Mouse (Mus musculus): ENCODE results near the gene Jun. TPM values are rescaled to one million over a fixed set of nuclear protein-coding genes. Genes with fewer than 3 reads are reported as not detected.

The Jun gene
- polyA plus RNA-seq, 2 experiments, result 50.6 to 65.3 TPM

DNA sequence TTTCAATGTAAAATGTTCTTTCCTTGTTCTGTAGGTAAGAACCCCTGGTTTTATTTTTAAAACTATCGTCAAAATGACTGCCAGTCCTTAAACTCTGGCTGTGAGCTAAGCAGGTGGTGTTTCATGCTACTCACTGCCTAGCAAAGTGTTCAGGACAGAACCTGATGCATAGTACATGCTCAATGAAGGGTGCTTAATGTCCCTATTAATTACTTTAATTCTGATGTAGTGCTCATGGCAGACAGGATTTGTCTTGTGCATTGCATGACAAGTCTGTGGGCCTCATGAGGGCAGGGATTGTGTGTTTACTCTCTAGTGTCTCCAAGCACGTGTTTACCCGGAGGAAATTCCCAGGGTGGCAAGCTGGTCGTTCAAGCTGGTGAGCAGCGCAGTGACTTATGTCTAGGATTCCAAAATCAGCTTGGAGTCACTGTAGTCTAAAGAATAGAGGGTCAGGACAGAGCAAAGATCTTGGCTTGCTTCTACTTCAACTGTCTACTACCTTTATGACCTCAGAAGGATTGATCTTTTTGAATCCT is 31.2 kb upstream of the Jun start:
- WGBS, result 80% methylated on average over 5 of the region's 5 CpGs
- peaks cover 14% of the 10 kb centered on the region for H3K4me1 ChIP-seq (ENCODE audit: control insufficient read depth, insufficient read depth, low read length)
- no peaks in the 10 kb centered on the region for H3K36me3 ChIP-seq (ENCODE audit: control insufficient read depth, insufficient read depth, low read length)
- H3K9me3 ChIP-seq (ENCODE audit: control insufficient read depth, low read length), result no peaks in the 10 kb centered on the region
- no peak overlapping the region for H3K4me3 ChIP-seq (replicated peaks; ENCODE audit: low read length)
- H3K27ac ChIP-seq (replicated peaks; ENCODE audit: low read depth, low read length), result no peak overlapping the region
- H3K27me3 ChIP-seq (ENCODE audit: control insufficient read depth, insufficient read depth, low read length), result no peaks in the 10 kb centered on the region
- no peak overlapping the region for H3K9ac ChIP-seq (ENCODE audit: low read depth, low read length, severe bottlenecking)
- no peak for DNase-seq (ENCODE audit: low spot score)
- H3K4me2 ChIP-seq (replicated peaks; ENCODE audit: low read depth, low read length, severe bottlenecking), result no peak overlapping the region
- ATAC-seq (ENCODE audit: low FRiP score, low read depth), result no peak
- no peak for TF ChIP-seq POLR2A (IDR thresholded peaks at IDR 0.05; ENCODE audit: borderline replicate concordance, extremely low read depth, insufficient read depth, insufficient read length)

DNA sequence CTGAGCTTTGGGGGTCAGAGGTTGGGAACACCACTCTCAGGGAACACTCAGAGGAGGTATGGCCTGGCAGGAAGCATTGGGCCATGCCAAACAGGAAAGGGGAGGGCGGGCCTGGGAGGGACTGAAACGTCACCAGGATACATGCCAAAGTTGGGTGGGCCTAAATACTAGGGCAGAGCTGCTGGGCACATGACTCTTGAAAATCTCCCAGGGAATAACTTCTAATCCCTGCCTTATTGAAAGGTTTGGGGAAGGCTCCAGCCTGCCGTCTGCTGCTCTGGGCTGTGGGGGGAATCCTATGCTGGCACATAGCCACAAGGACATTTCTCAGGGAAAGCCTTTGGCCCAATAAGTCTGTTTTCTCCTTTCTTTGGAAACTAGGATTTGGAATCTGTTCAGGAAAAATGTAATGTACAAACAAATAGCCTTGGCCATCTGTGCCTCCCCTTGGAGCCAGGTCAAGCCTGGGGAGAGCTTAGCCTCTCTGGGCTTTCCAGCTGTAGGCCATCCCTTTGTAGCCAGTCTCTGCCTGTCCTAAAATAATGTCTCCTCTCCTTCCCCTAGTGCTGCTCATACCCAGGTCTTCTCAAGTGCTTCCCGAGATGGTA is 30.6 kb upstream of the Jun start:
- Histone ChIP-seq H3K27me3 (ENCODE audit: control insufficient read depth, insufficient read depth, low read length) (no peaks in the 10 kb centered on the region), H3K36me3 (ENCODE audit: control insufficient read depth, insufficient read depth, low read length) (no peaks in the 10 kb centered on the region), H3K9ac (ENCODE audit: low read depth, low read length, severe bottlenecking) (no peak overlapping the region), H3K27ac (replicated peaks; ENCODE audit: low read depth, low read length) (0 out of 2 replicates have a peak overlapping the region, but pooled peaks have one; percentile 8), H3K4me2 (replicated peaks; ENCODE audit: low read depth, low read length, severe bottlenecking) (no peak overlapping the region), H3K9me3 (ENCODE audit: control insufficient read depth, low read length) (no peaks in the 10 kb centered on the region), H3K4me3 (replicated peaks; ENCODE audit: low read length) (no peak overlapping the region), H3K4me1 (ENCODE audit: control insufficient read depth, insufficient read depth, low read length) (peaks cover 14% of the 10 kb centered on the region)
- 34% methylated on average over 4 of the region's 4 CpGs for WGBS
- ATAC-seq (ENCODE audit: low FRiP score, low read depth) (no peak; the same call in 1 of the 2 replicates), DNase-seq (ENCODE audit: low spot score) (peak; percentile 67)
- TF ChIP-seq POLR2A (IDR thresholded peaks at IDR 0.05; ENCODE audit: borderline replicate concordance, extremely low read depth, insufficient read depth, insufficient read length), result no peak

DNA sequence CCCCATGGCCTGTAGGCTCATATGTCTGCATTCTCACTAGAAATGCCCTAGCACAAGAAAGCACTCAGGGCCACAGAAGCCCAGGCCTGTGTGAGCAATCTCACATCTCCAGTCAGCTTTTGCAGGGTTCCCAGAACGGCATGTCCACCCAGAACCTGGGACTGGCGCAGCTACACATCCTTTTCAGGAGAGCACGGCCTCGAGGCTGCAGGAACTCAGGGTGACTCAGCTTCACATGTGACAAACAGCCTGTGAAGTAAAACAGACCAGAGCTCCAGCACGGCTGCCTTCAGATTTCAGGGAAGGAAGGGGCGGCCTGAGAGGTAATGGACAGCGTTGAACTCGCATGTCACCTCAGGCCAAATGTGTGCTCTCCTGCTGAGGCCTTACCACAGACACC is 29.6 kb upstream of the Jun start:
- WGBS, result 26% methylated on average over 8 of the region's 8 CpGs

DNA sequence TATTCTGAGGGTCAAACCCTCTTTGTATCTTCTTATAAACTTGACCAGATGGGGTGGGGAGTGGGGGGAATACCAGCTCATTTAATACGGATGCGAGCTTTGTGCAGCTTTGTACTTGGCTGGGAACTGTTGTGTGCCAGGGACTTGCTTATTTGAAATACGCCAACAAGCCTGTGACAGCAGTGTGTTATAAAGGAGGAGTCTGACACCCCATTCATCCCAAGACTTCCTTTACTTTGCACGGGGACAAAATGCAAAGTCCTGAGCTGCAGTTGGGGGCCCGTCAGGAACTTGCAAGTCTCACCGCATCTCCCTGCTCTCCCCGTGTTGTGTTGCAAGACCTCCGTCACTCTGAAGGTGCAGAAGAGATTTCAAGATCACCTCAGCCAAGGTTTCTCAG is 26.6 kb upstream of the Jun start:
- Histone ChIP-seq H3K4me2 (replicated peaks; ENCODE audit: low read depth, low read length, severe bottlenecking) (no peak overlapping the region), H3K9me3 (ENCODE audit: control insufficient read depth, low read length) (no peaks in the 10 kb centered on the region), H3K9ac (ENCODE audit: low read depth, low read length, severe bottlenecking) (no peak overlapping the region), H3K4me3 (replicated peaks; ENCODE audit: low read length) (no peak overlapping the region), H3K4me1 (ENCODE audit: control insufficient read depth, insufficient read depth, low read length) (peaks cover 16% of the 10 kb centered on the region), H3K36me3 (ENCODE audit: control insufficient read depth, insufficient read depth, low read length) (no peaks in the 10 kb centered on the region), H3K27ac (replicated peaks; ENCODE audit: low read depth, low read length) (no peak overlapping the region), H3K27me3 (ENCODE audit: control insufficient read depth, insufficient read depth, low read length) (no peaks in the 10 kb centered on the region)
- TF ChIP-seq POLR2A (IDR thresholded peaks at IDR 0.05; ENCODE audit: borderline replicate concordance, extremely low read depth, insufficient read depth, insufficient read length), result no peak
- WGBS, result 58% methylated on average over 8 of the region's 8 CpGs
- no peak for DNase-seq (ENCODE audit: low spot score)
- no peak for ATAC-seq (ENCODE audit: low FRiP score, low read depth)

More for the DNA sequence above, 29.6 kb upstream of the Jun start:
- Histone ChIP-seq H3K4me3 (replicated peaks; ENCODE audit: low read length) (no peak overlapping the region), H3K9ac (ENCODE audit: low read depth, low read length, severe bottlenecking) (no peak overlapping the region), H3K27me3 (ENCODE audit: control insufficient read depth, insufficient read depth, low read length) (no peaks in the 10 kb centered on the region), H3K9me3 (ENCODE audit: control insufficient read depth, low read length) (no peaks in the 10 kb centered on the region), H3K27ac (replicated peaks; ENCODE audit: low read depth, low read length) (no peak overlapping the region), H3K36me3 (ENCODE audit: control insufficient read depth, insufficient read depth, low read length) (no peaks in the 10 kb centered on the region), H3K4me2 (replicated peaks; ENCODE audit: low read depth, low read length, severe bottlenecking) (no peak overlapping the region), H3K4me1 (ENCODE audit: control insufficient read depth, insufficient read depth, low read length) (peaks cover 14% of the 10 kb centered on the region)
- DNase-seq (ENCODE audit: low spot score) (no peak), ATAC-seq (ENCODE audit: low FRiP score, low read depth) (no peak)
- TF ChIP-seq POLR2A (IDR thresholded peaks at IDR 0.05; ENCODE audit: borderline replicate concordance, extremely low read depth, insufficient read depth, insufficient read length), result no peak

DNA sequence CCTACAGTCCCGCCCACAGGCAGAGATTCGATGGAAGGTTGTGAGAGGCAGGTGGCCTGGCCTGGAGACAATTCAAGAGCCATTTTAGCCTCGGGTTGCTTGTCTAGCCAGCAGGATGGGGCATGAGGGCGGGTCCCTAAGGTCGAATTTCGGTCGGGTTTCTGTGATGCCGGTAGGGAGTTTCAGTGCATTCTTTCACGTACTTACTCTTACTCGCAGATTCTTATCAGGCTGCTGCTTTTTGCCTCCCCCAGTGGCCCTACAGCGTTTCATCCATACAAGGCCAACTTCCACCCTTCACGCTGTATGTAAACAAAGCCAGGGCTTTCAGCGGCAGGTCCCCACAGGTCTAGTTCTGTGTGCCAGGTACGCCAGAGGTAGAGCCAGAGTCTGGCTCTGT is 24.3 kb upstream of the Jun start:
- peaks cover 9% of the 10 kb centered on the region; the same call in 1 of the 2 replicates for H3K4me1 ChIP-seq (ENCODE audit: control insufficient read depth, insufficient read depth, low read length)
- no peak overlapping the region for H3K9ac ChIP-seq (ENCODE audit: low read depth, low read length, severe bottlenecking)
- no peaks in the 10 kb centered on the region for H3K27me3 ChIP-seq (ENCODE audit: control insufficient read depth, insufficient read depth, low read length)
- WGBS, result 48% methylated on average over 14 of the region's 14 CpGs
- no peaks in the 10 kb centered on the region for H3K36me3 ChIP-seq (ENCODE audit: control insufficient read depth, insufficient read depth, low read length)
- H3K9me3 ChIP-seq (ENCODE audit: control insufficient read depth, low read length), result no peaks in the 10 kb centered on the region
- no peak for ATAC-seq (ENCODE audit: low FRiP score, low read depth)
- no peak overlapping the region for H3K4me3 ChIP-seq (replicated peaks; ENCODE audit: low read length)
- no peak overlapping the region for H3K4me2 ChIP-seq (replicated peaks; ENCODE audit: low read depth, low read length, severe bottlenecking)
- no peak for DNase-seq (ENCODE audit: low spot score)
- TF ChIP-seq POLR2A (IDR thresholded peaks at IDR 0.05; ENCODE audit: borderline replicate concordance, extremely low read depth, insufficient read depth, insufficient read length), result no peak
- no peak overlapping the region for H3K27ac ChIP-seq (replicated peaks; ENCODE audit: low read depth, low read length)
